Mouse (Mus musculus): Measurements from ENCODE around the gene Stab2.

- TF ChIP-seq CTCF (conservative IDR thresholded peaks at IDR 0.05; ENCODE audit: insufficient read depth, insufficient read length, low read depth, low read length), result no peak
- TF ChIP-seq POLR2A (IDR thresholded peaks at IDR 0.05; ENCODE audit: low read depth, low read length), result no peak
Observed at GRCm38 (mm10) chr10:86814292-86815131, 193.3 kb downstream of the Stab2 start.
